Mouse (Mus musculus) G1E (cell line): ENCODE data around the gene Hsd17b13.

ENCODE experiments used
- CTCF ChIP-seq: IDR thresholded peaks from 2 replicates; pipeline ENCODE4 v1.5.1; 2012; ENCODE audit warnings: low read depth, low read length, inconsistent platforms, mixed read lengths
- GATA1 ChIP-seq: IDR thresholded peaks from 2 replicates; pipeline ENCODE4 v1.6.1; 2012; ENCODE audit warnings: borderline replicate concordance, low read length, inconsistent platforms, mixed read lengths
- GATA2 ChIP-seq: IDR thresholded peaks from 2 replicates; pipeline ENCODE4 v1.6.1; 2012; ENCODE audit warnings: low read depth, low read length, inconsistent platforms, borderline replicate concordance
- POLR2AphosphoS5 ChIP-seq: IDR thresholded peaks from 2 replicates; pipeline ENCODE4 v1.6.1; 2012; ENCODE audit warnings: low read depth, low read length, inconsistent platforms; ENCODE audit not compliant: insufficient replicate concordance
- TAL1 ChIP-seq: conservative IDR thresholded peaks from 2 replicates; pipeline ENCODE4 v1.6.1; 2012; ENCODE audit warnings: low read depth, low read length, inconsistent platforms, mixed read lengths

- TF ChIP-seq CTCF, result no peak
- TF ChIP-seq TAL1, result no peak
- TF ChIP-seq GATA2, result no peak
- no peak for TF ChIP-seq POLR2AphosphoS5
- TF ChIP-seq GATA1, result no peak
Observed at GRCm38 (mm10) chr5:104007801-104008200, 30.6 kb upstream of the Hsd17b13 start.
